Comparison of ENCODE assay signal across 8 mouse cellular contexts in the genomic region with DNA sequence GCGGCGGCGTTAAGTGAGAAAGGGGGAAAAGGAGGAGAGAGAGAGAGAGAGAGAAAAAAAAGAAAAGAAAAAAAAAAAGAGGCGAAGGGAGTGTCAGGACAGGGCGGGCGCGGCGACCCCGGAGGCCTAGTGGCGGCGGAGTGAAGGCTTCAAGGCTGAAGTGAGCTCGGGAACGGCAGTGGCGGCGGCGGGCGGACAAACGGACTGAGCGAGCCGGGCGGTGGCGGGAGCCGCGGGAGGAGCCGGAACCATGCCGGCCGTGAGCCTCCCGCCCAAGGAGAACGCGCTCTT. TPM values are rescaled to one million over a fixed set of nuclear protein-coding genes. Genes with fewer than 3 reads are reported as not detected.
DNase-seq lines count a peak whose midpoint lies in the region; ATAC-seq and TF ChIP-seq lines count a peak whose summit lies in the region.

No protein-coding gene starts in this region.

- TF ChIP-seq POLR2A in olfactory bulb, adult 2 months (IDR thresholded peaks at IDR 0.05; ENCODE audit: insufficient read depth, low read depth, low read length): no peak

- H3K9ac ChIP-seq in lung, embryonic 14.5 days: peak overlapping the region; percentile 99
- H3K9ac ChIP-seq in limb, embryonic 13.5 days: peak overlapping the region; percentile 99

- peak overlapping the region; percentile 99 for H3K4me3 ChIP-seq in lung, embryonic 14.5 days (ENCODE audit: low read depth, low read length)
- peak overlapping the region; percentile 96 for H3K4me3 ChIP-seq in limb, embryonic 13.5 days
- H3K4me3 ChIP-seq in olfactory bulb, adult 2 months (ENCODE audit: insufficient read depth, low read depth, low read length): peak overlapping the region; percentile 96

- peaks cover 8% of the 10 kb centered on the region; the same call in 1 of the 2 replicates for H3K4me1 ChIP-seq in lung, embryonic 14.5 days (ENCODE audit: insufficient read depth)
- H3K4me1 ChIP-seq in limb, embryonic 13.5 days: peaks cover 26% of the 10 kb centered on the region
- no peaks in the 10 kb centered on the region for H3K4me1 ChIP-seq in olfactory bulb, adult 2 months (ENCODE audit: control insufficient read depth, insufficient read depth, low read length)

- peak overlapping the region; percentile 96 for H3K27ac ChIP-seq in lung, embryonic 14.5 days (ENCODE audit: low read depth)
- H3K27ac ChIP-seq in limb, embryonic 13.5 days: peak overlapping the region; percentile 91
- peak overlapping the region; percentile 60 for H3K27ac ChIP-seq in olfactory bulb, adult 2 months (ENCODE audit: insufficient read depth, low read depth, low read length)

- WGBS in lung, embryonic 14.5 days: 0% methylated on average over 20 of the region's 30 CpGs
- WGBS in limb, embryonic 13.5 days: under 1% methylated on average over 29 of the region's 30 CpGs
- under 1% methylated on average over 28 of the region's 30 CpGs for WGBS in olfactory bulb, adult 2 months

- H3K27me3 ChIP-seq in lung, embryonic 14.5 days (ENCODE audit: insufficient read depth, low read length): no peaks in the 10 kb centered on the region
- no peaks in the 10 kb centered on the region for H3K27me3 ChIP-seq in limb, embryonic 13.5 days

- peak overlapping the region; percentile 83 for H3K4me2 ChIP-seq in lung, embryonic 14.5 days
- H3K4me2 ChIP-seq in limb, embryonic 13.5 days (replicated peaks): peak overlapping the region; percentile 76

- no peak for TF ChIP-seq CTCF in lung, embryonic 14.5 days (IDR thresholded peaks at IDR 0.05; ENCODE audit: low read depth)
- no peak for TF ChIP-seq CTCF in olfactory bulb, adult 2 months (IDR thresholded peaks at IDR 0.05; ENCODE audit: insufficient read depth, low read depth, low read length)

- no peak for DNase-seq in lung, embryonic 14.5 days
- DNase-seq in lung, postnatal 36 days: no peak
- DNase-seq in adrenal gland, adult (ENCODE audit: inconsistent age in 2 of 2, low spot score in 1 of 2): no peak
- DNase-seq in right cerebral cortex, adult 2 months (ENCODE audit: low spot score in 2 of 2): no peak
- DNase-seq in thymus, postnatal 4 days: no peak

- peak; percentile 61 for ATAC-seq in lung, embryonic 14.5 days (ENCODE audit: insufficient read depth)
- peak; percentile 51 for ATAC-seq in erythroblast, adult 5-6 weeks (replicated peaks; ENCODE audit: low FRiP score, poor library complexity, severe bottlenecking)
- peak; percentile 66 for ATAC-seq in limb, embryonic 13.5 days (ENCODE audit: low FRiP score, low read depth)

- no peaks in the 10 kb centered on the region for H3K36me3 ChIP-seq in lung, embryonic 14.5 days (ENCODE audit: insufficient read depth)
- no peaks in the 10 kb centered on the region for H3K36me3 ChIP-seq in limb, embryonic 13.5 days

- H3K9me3 ChIP-seq in lung, embryonic 14.5 days (ENCODE audit: low read depth, low read length): no peaks in the 10 kb centered on the region
- H3K9me3 ChIP-seq in limb, embryonic 13.5 days: no peaks in the 10 kb centered on the region

RNA-seq across cellular contexts. Expression of gene Naa15, which starts 1.1 kb away (rescaled TPM):
- 45.4 and 49.5 TPM in 2 replicates for polyA plus RNA-seq in lung, embryonic 14.5 days (2014; fragmentation: Nextera tagmentation; extraction: Ambion mirVana)
- 27.2 and 38.0 TPM in 2 replicates for total RNA-seq in erythroblast, adult 5-6 weeks (2015; ENCODE audit: low replicate concordance)
- total RNA-seq in erythroblast, adult 5-6 weeks (2017; ENCODE audit: low replicate concordance): 42.0 and 49.9 TPM in 2 replicates
- polyA plus RNA-seq in limb, embryonic 13.5 days (2015; fragmentation: Nextera tagmentation; extraction: Ambion mirVana): 51.7 and 52.2 TPM in 2 replicates
- not detected in 2 replicates for polyA plus RNA-seq in olfactory bulb, adult 2 months (2012; ENCODE audit: insufficient read depth, insufficient read length, low replicate concordance, missing spikeins)

RNA-seq across cellular contexts. Expression of gene Ndufc1, which starts 7.2 kb away (rescaled TPM):
- 650 and 732 TPM in 2 replicates for polyA plus RNA-seq in lung, embryonic 14.5 days (2014; fragmentation: Nextera tagmentation; extraction: Ambion mirVana)
- total RNA-seq in erythroblast, adult 5-6 weeks (2015; ENCODE audit: low replicate concordance): 27.4 and 43.2 TPM in 2 replicates
- total RNA-seq in erythroblast, adult 5-6 weeks (2017; ENCODE audit: low replicate concordance): 2.5 and 23.8 TPM in 2 replicates
- polyA plus RNA-seq in limb, embryonic 13.5 days (2015; fragmentation: Nextera tagmentation; extraction: Ambion mirVana): 645 and 690 TPM in 2 replicates
- not detected in 2 replicates for polyA plus RNA-seq in olfactory bulb, adult 2 months (2012; ENCODE audit: insufficient read depth, insufficient read length, low replicate concordance, missing spikeins)

RNA-seq across cellular contexts. Expression of gene Mgarp, which starts 19.5 kb away (rescaled TPM):
- 2.7 and 3.6 TPM in 2 replicates for polyA plus RNA-seq in lung, embryonic 14.5 days (2014; fragmentation: Nextera tagmentation; extraction: Ambion mirVana)
- total RNA-seq in erythroblast, adult 5-6 weeks (2015; ENCODE audit: low replicate concordance): not detected in 2 replicates
- total RNA-seq in erythroblast, adult 5-6 weeks (2017; ENCODE audit: low replicate concordance): 0.56 TPM in 1 of 2 replicates, not detected in the other
- 4.5 and 6.4 TPM in 2 replicates for polyA plus RNA-seq in limb, embryonic 13.5 days (2015; fragmentation: Nextera tagmentation; extraction: Ambion mirVana)
- polyA plus RNA-seq in olfactory bulb, adult 2 months (2012; ENCODE audit: insufficient read depth, insufficient read length, low replicate concordance, missing spikeins): not detected in 2 replicates

Comparison
In these comparisons a context has a peak if more than half of its experiments do, and no peak if none do; other contexts are left out.
1. RNA of gene Ndufc1, which starts 7.2 kb away (polyA plus RNA-seq): 650 to 732 TPM in lung, embryonic 14.5 days and 645 to 690 TPM in limb, embryonic 13.5 days; not detected in olfactory bulb, adult 2 months; every median in the first group is over 100 times any median in the second.
2. Peak in every context shown above with its lines, with median percentiles within 50 percentile points of each other: ATAC-seq, H3K27ac ChIP-seq and H3K4me3 ChIP-seq.